Mouse (Mus musculus) right cerebral cortex, adult 2 months (tissue): ENCODE measurements at regions not wholly inside any gene's neighbourhood (a gene's known extent, or its start where the extent isn't known, plus 50 kb on each side); places are given as distances from the start of the nearest gene placed in this dataset.

Source experiments
- DNase-seq, 2 experiments: peaks; one replicate each; pipeline ENCODE4 v3.0.0; 2021 to 2022; ENCODE audit warnings: low spot score in 2 of 2

DNA sequence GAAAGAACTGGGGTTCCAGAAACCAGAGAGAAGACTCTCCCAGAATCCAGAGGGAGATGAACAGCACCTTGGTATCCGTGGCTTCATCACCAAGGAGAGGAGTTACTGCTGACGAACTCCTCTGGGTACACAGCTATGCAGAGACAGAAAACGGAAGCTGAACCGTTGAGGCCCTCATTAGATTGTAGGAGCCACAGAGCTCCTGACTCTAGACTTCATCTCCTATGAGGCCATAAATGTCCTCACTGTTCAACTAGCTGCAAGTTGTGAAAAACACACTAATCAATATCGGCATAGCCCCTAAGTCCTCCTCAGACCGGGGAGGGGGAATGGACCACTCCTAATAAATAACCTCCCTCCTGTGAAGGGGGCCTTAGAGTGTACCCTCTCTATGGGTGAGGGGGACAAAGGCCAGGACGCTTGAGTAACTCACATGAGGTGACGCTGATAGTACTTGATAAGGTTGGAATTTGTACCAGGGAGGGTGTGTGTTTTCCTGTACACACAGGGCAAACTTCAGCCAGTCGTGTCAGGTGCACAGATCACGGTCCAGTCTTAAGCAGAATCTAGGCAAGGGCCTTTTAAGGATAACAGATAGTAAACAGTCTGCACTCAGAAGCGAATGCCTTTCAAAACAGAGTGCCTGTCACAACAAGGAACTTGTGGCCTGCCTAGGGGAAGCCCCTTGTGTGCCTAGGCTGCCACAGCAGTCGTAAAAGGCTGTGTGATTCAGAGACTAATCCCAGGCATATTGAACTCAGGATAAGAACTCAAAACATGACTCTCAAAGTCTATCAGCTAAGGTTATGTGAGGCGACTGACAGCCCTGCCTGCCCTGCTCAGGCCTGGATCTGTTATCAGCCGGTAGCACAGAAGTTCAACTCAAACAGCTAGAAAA is 104.2 kb downstream of the Dyrk2 start:
- DNase-seq = no peak

DNA sequence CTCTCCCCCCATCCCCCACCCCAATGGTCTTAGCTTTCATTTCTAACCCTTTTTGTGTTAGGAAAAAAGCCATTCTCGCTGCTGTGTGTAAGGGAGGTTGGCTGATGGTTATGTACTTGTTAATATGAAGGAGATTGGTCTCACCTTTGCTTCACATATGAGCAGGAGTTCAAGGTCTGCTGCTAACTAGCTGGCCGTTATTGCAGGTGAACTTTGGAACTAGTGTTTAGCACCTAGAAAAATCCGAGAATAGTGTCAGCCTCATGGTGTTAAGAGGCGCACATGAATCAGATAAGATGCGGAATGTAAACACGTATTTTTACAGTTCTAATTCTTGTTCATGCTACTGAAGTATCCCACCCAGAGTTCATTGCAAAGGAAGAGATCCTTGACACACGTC is 103.2 kb downstream of the Dyrk2 start:
- DNase-seq = no peak

DNA sequence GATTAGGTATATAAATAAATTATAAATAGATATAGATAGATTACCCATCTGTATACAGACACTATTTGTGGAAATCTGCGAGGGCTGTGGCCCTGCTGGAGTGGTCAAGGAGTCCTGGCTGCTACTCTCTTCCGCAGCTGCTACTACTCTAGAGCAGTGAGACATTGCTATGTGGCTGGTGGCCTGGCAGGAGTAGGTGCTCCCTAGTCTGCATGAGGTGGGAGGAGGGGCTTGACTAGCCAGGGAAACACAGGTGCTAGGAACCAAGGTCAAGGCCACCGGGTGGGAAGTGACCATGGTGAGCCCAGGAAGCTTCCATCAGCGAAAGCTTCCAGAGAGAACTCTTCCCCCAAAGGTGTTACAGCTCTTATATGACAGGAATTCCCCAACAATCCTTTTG is 100.3 kb downstream of the Dyrk2 start:
- DNase-seq = no peak

- no peak for DNase-seq
These were observed 91.4 kb downstream of the Dyrk2 start for GRCm38 (mm10) chr10:118778656-118779055.

DNA sequence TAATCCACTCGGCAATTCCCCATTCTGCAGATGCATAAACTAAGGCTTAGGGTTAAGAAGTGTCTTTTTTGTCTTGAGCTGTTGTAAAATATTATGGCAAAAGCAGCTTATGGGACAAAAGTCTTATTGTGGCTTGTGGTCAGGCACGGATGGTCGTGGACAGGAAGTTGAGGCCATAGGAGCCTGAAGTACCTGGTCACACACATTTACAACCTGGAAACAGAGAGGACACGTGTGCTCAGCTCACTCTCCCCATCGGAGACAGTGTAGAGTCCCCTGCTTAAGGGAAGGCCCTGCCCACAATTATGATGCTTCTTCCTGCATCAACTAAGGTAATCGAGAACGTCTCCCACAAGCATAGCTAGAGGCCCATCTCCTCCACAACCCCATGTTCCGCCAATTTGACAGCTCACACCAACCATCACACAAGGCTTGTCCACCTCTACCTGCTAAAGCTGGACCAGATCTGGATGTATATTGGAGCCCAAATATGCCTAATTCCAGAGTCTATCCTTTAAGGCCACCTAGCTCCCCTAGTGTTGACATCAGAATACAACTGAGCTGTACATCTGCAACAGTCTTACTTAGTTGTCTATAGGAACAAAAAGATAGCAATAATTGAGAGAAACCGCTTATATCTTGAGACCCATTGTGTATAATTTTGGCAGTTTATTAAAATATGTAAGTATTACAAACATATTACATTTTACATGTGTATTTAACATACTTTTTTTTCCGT is 89.0 kb downstream of the Dyrk2 start:
- DNase-seq = no peak

- peak; percentile 60 to 62 for DNase-seq
These were observed 88.2 kb downstream of the Dyrk2 start for GRCm38 (mm10) chr10:118781811-118782232.

DNA sequence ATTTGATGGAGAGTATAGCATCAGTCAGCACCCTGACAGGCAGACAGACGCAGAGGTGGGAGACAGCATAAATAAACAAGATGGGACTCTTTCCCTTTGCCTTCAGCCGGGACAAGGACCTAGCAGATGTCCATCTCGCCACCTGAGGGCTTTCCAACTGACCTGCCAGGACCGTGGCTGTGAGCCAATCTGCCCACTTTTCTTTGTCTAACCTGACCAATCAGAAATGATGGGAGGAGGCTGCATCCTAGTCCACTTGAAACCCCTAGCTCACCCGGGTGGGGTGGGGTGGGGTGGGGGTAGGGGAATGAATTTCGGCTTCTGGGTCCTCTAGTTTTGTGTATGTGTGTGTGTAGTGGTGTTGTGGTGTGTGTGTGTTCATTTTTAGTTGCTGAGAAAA is 87.4 kb downstream of the Dyrk2 start:
- no peak for DNase-seq

- DNase-seq = no peak
These were observed 82.7 kb downstream of the Dyrk2 start for GRCm38 (mm10) chr10:118787280-118787690.

GRCm38 (mm10) chr10:118792352-118793100 is 77.5 kb downstream of the Dyrk2 start:
- DNase-seq = peak; percentile 31 to 38

DNA sequence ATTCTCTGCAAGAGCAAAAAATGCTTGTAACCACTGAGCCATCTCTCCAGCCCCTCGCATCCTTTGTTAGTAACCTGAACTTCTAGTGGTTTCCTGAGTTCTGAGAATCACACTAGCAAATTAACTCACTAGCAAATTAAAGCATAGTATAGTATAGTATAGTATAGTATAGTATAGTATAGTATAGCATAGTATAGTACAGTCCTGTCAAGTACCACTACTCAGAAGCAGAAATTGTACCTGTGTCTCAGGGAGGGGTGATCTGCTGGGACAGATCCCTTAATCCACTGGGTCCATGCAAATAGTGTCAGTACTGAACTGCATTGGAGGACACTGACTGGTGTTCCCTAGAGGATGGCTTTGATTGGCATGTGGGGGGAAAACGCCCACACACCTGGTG is 76.2 kb downstream of the Dyrk2 start:
- no peak for DNase-seq

- DNase-seq = no peak
These were observed 75.5 kb downstream of the Dyrk2 start for GRCm38 (mm10) chr10:118794395-118795060.

DNA sequence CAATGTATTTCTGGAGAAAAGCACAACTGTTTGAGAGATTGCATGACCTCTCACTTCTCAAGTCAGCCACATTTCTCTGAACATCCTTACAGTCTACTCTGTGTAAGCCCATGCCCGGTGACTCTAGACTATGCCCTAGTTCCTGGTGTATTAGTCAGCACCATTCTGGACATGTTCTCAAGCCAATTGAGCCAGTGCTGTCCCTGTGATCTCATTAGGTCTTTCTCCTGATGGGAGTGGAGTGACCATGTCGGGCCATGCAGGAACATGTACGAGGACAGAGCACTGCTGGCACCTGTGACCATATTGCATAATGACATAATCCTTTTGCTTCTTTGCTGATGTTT is 75.0 kb downstream of the Dyrk2 start:
- DNase-seq = no peak

GRCm38 (mm10) chr10:118796512-118796911 is 73.5 kb downstream of the Dyrk2 start:
- no peak for DNase-seq

DNA sequence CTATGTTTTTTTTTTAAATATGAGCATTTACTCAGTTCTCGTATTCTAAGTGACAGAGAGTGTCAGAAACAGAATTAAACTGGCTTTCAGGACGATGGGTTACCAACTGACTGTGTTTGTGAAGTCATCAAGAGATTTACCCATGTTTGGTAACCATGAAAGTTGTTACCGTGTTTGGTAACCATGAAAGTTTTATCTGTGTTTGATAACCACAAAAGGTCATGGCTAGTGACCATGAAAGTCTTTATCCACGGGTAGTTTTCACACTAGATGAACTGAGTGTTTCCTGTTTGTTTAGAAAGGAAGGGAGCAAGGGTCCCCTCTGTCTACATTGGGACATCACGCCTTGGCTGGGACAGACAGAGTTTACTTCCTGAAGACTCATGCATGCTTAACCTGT is 72.8 kb downstream of the Dyrk2 start:
- DNase-seq = no peak

DNA sequence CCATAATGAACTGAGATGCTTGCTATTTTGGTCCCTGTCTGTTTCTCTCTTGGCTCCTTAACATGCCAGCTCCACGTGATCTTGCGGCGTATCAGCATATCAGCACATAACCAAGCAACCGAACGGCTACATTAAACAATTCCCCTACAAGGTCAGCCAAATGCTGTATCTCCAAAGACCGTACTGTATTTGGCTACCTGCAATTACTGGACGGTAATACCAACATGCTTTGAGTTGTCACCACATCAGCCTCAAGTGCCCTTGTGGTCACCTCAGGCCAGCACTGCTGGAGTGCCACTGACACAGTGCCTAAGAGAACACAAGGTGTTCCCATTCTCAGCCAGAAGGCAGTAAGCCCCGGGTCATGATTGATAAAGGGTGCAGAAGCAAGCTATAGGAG is 70.2 kb downstream of the Dyrk2 start:
- DNase-seq = no peak

DNA sequence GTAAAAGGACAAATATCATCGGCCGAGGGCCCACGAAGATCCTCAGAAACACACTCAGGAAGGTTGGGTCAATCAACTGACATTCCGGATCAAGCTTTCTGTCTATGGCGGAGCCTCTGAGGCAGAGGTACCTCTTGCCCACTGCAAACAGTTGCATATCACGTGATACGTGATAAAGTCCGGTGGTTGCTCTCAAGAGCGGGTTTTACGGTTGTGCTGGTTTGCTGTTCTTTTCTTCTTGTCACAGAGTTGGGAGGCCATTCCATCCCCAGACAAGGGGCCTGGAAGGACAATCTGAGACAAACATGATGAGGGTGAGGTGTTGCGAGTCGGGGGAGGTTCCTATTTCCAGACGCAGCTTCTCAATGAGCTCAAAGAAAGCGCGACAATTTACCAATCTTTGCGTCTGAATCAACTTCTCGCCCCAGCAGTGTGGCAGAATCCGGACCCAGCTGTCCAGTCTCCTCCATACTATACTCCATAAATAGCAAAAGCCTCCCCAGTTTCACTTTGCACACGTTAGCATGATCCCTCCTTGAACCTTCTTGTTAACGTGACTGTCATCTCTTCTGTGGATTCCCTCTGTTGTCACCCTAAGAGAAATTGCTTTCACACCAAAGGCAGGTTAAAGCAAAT is 66.0 kb downstream of the Dyrk2 start:
- no peak for DNase-seq

DNA sequence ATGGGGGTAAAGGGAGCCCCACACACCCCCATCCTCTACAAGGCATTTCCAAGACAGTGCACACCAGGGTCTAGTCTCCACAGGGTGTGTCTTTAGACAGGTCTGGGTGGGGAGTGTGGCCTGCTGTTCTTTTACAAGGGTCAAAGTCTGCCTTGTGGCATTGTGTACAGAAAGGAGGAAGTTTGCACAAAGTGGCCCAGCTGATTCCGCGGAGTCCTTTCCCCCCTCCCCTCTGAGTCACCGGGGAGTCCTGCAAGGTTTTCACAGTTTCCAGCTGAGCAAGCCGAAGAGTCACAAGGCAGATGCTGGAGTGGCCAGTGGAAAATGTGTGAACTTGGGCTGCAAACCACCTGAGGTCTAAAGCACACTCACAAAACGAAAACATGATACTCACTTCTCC is 65.4 kb downstream of the Dyrk2 start:
- no peak for DNase-seq
